Mouse (Mus musculus): ENCODE measurements at regions not wholly inside any gene's neighbourhood (a gene's known extent, or its start where the extent isn't known, plus 50 kb on each side); places are given as distances from the start of the nearest gene placed in this dataset.

GRCm38 (mm10) chr13:6470286-6471103 is 77.5 kb upstream of the Pitrm1 start:
- ATAC-seq (replicated peaks; ENCODE audit: insufficient number of reproducible peaks, low FRiP score, low TSS enrichment, poor library complexity, severe bottlenecking), result no peak

- peak; percentile 71 for ATAC-seq (replicated peaks; ENCODE audit: insufficient number of reproducible peaks, low FRiP score, low TSS enrichment, poor library complexity, severe bottlenecking)
Observed at GRCm38 (mm10) chr13:6471643-6472042, 76.3 kb upstream of the Pitrm1 start.

- ATAC-seq (replicated peaks; ENCODE audit: insufficient number of reproducible peaks, low FRiP score, low TSS enrichment, poor library complexity, severe bottlenecking), result no peak
Observed at GRCm38 (mm10) chr13:6473401-6474190, 74.4 kb upstream of the Pitrm1 start.

GRCm38 (mm10) chr13:6479667-6480066 is 68.3 kb upstream of the Pitrm1 start:
- no peak for ATAC-seq (replicated peaks; ENCODE audit: insufficient number of reproducible peaks, low FRiP score, low TSS enrichment, poor library complexity, severe bottlenecking)

GRCm38 (mm10) chr13:6484418-6484817 is 63.5 kb upstream of the Pitrm1 start:
- no peak for ATAC-seq (replicated peaks; ENCODE audit: insufficient number of reproducible peaks, low FRiP score, low TSS enrichment, poor library complexity, severe bottlenecking)

- ATAC-seq (replicated peaks; ENCODE audit: insufficient number of reproducible peaks, low FRiP score, low TSS enrichment, poor library complexity, severe bottlenecking), result no peak
Observed at GRCm38 (mm10) chr13:6487837-6488236, 60.1 kb upstream of the Pitrm1 start.

- ATAC-seq (replicated peaks; ENCODE audit: insufficient number of reproducible peaks, low FRiP score, low TSS enrichment, poor library complexity, severe bottlenecking), result no peak
Observed at GRCm38 (mm10) chr13:6492916-6493619, 54.9 kb upstream of the Pitrm1 start.
